Mouse (Mus musculus): ENCODE results near the gene Hspb6. TPM values are rescaled to one million over a fixed set of nuclear protein-coding genes. Genes with fewer than 3 reads are reported as not detected.

Hspb6 gene
- polyA plus RNA-seq, 1 experiment from 2014 or later: 17.6 TPM

- no peak overlapping the region for H3K4me2 ChIP-seq
- no peaks in the 10 kb centered on the region for H3K27me3 ChIP-seq
- 87% methylated on average over 9 of the region's 9 CpGs for WGBS
- peaks cover 7% of the 10 kb centered on the region for H3K4me1 ChIP-seq
- no peak for ATAC-seq (ENCODE audit: insufficient number of reproducible peaks, low FRiP score, low TSS enrichment, low read depth)
- no peaks in the 10 kb centered on the region for H3K9me3 ChIP-seq
- H3K27ac ChIP-seq: no peak overlapping the region
- no peak overlapping the region for H3K9ac ChIP-seq
- no peak overlapping the region for H3K4me3 ChIP-seq
- peaks cover 61% of the 10 kb centered on the region for H3K36me3 ChIP-seq
Measured at GRCm38 (mm10) chr7:30566033-30566432, 14.1 kb downstream of the Hspb6 start.

DNA sequence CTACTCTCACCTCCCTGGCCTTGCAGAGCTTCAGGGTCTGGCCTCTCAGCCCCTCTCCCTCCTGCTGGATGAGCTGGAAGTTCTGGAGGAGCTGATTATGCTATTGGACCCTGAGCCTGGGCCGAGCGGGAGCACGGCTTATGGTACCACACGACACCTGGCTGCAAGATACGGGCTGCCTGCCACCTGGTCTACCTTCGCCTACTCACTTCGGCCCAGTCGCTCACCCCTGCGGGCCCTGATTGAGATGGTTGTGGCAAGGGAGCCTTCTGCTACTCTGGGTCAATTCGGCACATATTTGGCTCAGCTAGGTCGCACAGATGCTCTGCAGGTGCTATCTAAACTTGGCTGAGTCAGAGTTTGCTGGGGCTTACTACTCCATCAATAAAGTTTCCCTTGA is 15.6 kb downstream of the Hspb6 start:
- Histone ChIP-seq H3K9ac (no peak overlapping the region), H3K27ac (no peak overlapping the region), H3K36me3 (peaks cover 74% of the 10 kb centered on the region), H3K4me3 (no peak overlapping the region), H3K4me2 (no peak overlapping the region), H3K4me1 (peaks cover 7% of the 10 kb centered on the region), H3K9me3 (no peaks in the 10 kb centered on the region), H3K27me3 (no peaks in the 10 kb centered on the region)
- WGBS: 88% methylated on average over 11 of the region's 11 CpGs
- no peak for ATAC-seq (ENCODE audit: insufficient number of reproducible peaks, low FRiP score, low TSS enrichment, low read depth)

DNA sequence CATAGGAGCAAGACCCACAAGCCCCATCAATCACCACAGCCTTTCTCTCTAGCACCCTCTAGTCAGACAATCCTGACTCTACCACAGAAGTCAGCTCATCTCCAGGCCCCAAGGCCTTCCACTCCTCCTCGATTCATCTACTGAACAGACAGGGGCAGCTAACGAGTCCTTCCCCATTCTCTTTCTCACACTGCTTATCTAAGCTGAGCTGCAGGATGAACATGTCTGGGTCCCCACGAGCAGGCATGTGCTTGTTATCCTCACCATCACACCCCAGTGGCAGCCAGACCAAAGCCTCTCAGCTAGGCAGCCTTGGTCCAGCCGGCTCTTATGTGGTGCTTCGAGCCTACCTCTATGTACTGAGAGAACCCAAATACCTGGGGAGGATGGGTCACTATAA is 20.4 kb downstream of the Hspb6 start:
- Histone ChIP-seq H3K4me2 (no peak overlapping the region), H3K9ac (no peak overlapping the region), H3K36me3 (peaks cover 95% of the 10 kb centered on the region), H3K27ac (no peak overlapping the region), H3K4me3 (no peak overlapping the region), H3K9me3 (no peaks in the 10 kb centered on the region), H3K27me3 (no peaks in the 10 kb centered on the region), H3K4me1 (no peaks in the 10 kb centered on the region)
- ATAC-seq (ENCODE audit: insufficient number of reproducible peaks, low FRiP score, low TSS enrichment, low read depth): no peak
- WGBS: 86% methylated on average over 5 of the region's 5 CpGs

GRCm38 (mm10) chr7:30572969-30573368 is 21.0 kb downstream of the Hspb6 start:
- Histone ChIP-seq H3K9me3 (no peaks in the 10 kb centered on the region), H3K4me1 (no peaks in the 10 kb centered on the region), H3K27ac (no peak overlapping the region), H3K4me2 (no peak overlapping the region), H3K27me3 (no peaks in the 10 kb centered on the region), H3K9ac (no peak overlapping the region), H3K36me3 (peaks cover 98% of the 10 kb centered on the region), H3K4me3 (no peak overlapping the region)
- ATAC-seq (ENCODE audit: insufficient number of reproducible peaks, low FRiP score, low TSS enrichment, low read depth): no peak
- WGBS: 69% methylated on average over 2 of the region's 2 CpGs

- H3K9ac ChIP-seq: no peak overlapping the region
Measured at GRCm38 (mm10) chr7:30579950-30580349, 28.0 kb downstream of the Hspb6 start.

GRCm38 (mm10) chr7:30581547-30581946 is 29.6 kb downstream of the Hspb6 start:
- Histone ChIP-seq H3K4me3 (no peak overlapping the region), H3K27ac (no peak overlapping the region), H3K9me3 (no peaks in the 10 kb centered on the region), H3K36me3 (peaks cover 99% of the 10 kb centered on the region), H3K4me2 (no peak overlapping the region), H3K4me1 (peaks cover 4% of the 10 kb centered on the region), H3K27me3 (no peaks in the 10 kb centered on the region), H3K9ac (no peak overlapping the region)
- no peak for ATAC-seq (ENCODE audit: insufficient number of reproducible peaks, low FRiP score, low TSS enrichment, low read depth)
- 92% methylated on average over 16 of the region's 16 CpGs for WGBS

More at GRCm38 (mm10) chr7:30579950-30580349, 28.0 kb downstream of the Hspb6 start:
- Histone ChIP-seq H3K4me2 (no peak overlapping the region), H3K4me1 (no peaks in the 10 kb centered on the region), H3K27ac (no peak overlapping the region), H3K4me3 (no peak overlapping the region), H3K9me3 (no peaks in the 10 kb centered on the region), H3K36me3 (peaks cover 100% of the 10 kb centered on the region), H3K27me3 (no peaks in the 10 kb centered on the region)
- WGBS: 89% methylated on average over 8 of the region's 8 CpGs
- no peak for ATAC-seq (ENCODE audit: insufficient number of reproducible peaks, low FRiP score, low TSS enrichment, low read depth)

GRCm38 (mm10) chr7:30584339-30584738 is 32.4 kb downstream of the Hspb6 start:
- H3K27ac ChIP-seq: no peak overlapping the region
- H3K4me2 ChIP-seq: no peak overlapping the region
- no peak overlapping the region for H3K4me3 ChIP-seq
- no peaks in the 10 kb centered on the region for H3K27me3 ChIP-seq
- WGBS: 91% methylated on average over 10 of the region's 10 CpGs
- H3K9me3 ChIP-seq: no peaks in the 10 kb centered on the region
- H3K9ac ChIP-seq: no peak overlapping the region
- peaks cover 16% of the 10 kb centered on the region for H3K4me1 ChIP-seq
- peaks cover 72% of the 10 kb centered on the region for H3K36me3 ChIP-seq
- no peak for ATAC-seq (ENCODE audit: insufficient number of reproducible peaks, low FRiP score, low TSS enrichment, low read depth)

- no peak for ATAC-seq (ENCODE audit: insufficient number of reproducible peaks, low FRiP score, low TSS enrichment, low read depth)
- Histone ChIP-seq H3K4me1 (peaks cover 23% of the 10 kb centered on the region), H3K4me2 (no peak overlapping the region), H3K27ac (no peak overlapping the region), H3K27me3 (no peaks in the 10 kb centered on the region), H3K36me3 (peaks cover 64% of the 10 kb centered on the region), H3K4me3 (no peak overlapping the region), H3K9me3 (no peaks in the 10 kb centered on the region), H3K9ac (no peak overlapping the region)
- 97% methylated on average over 7 of the region's 7 CpGs for WGBS
Measured at GRCm38 (mm10) chr7:30585170-30585569, 33.2 kb downstream of the Hspb6 start.

- Histone ChIP-seq H3K27me3 (no peaks in the 10 kb centered on the region), H3K4me1 (peaks cover 27% of the 10 kb centered on the region), H3K4me2 (no peak overlapping the region), H3K9me3 (no peaks in the 10 kb centered on the region), H3K9ac (0 out of 2 replicates have a peak overlapping the region, but pooled peaks have one; percentile 99), H3K4me3 (0 out of 2 replicates have a peak overlapping the region, but pooled peaks have one; percentile 96), H3K27ac (no peak overlapping the region), H3K36me3 (peaks cover 50% of the 10 kb centered on the region)
- no peak for ATAC-seq (ENCODE audit: insufficient number of reproducible peaks, low FRiP score, low TSS enrichment, low read depth)
- WGBS: 87% methylated on average over 28 of the region's 28 CpGs
Measured at GRCm38 (mm10) chr7:30586455-30587020, 34.6 kb downstream of the Hspb6 start.

DNA sequence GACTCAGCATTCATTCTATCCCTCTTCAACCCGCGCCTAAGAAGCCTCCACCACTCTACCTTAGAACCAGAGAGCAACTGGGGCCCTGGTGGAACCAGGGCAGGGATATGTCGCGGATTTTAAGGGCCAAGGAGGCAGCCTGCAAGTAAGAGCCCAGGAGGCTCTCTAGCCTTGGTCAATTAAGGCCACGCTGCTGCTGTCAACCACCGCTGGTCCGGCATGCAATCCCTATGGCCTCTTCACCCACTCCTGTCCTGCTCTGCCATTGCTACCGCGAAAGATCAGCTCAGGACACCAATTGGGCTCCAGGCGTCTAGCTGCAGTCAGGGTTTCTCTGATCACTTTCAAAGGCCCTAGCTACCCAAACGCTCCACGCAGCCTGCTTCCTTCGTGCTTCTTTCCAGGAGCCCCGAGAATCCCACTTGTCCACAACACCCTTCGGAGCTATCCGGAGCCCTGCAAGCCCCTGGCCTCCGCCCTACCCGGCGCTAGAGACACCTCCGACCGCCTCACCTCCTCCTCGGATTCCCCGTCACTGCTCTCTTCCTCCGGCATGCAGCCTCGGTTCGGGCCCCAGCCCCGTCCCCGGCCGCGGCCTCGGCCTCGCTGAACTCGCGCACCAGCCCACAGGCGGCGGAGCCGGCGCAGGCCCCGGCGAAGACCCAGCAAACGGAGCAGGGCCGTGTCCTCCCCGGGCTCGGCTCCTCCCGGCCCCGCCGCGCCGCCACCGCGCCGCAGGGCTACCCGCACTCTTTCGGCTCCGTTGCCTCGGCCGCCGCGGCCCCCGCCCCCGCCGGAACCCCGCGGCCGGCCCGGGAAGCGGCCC is 36.1 kb downstream of the Hspb6 start:
- Histone ChIP-seq H3K36me3 (peaks cover 35% of the 10 kb centered on the region), H3K27ac (peak overlapping the region; percentile 94), H3K27me3 (no peaks in the 10 kb centered on the region), H3K9me3 (no peaks in the 10 kb centered on the region), H3K4me3 (peak overlapping the region; percentile 96), H3K9ac (peak overlapping the region; percentile 99), H3K4me2 (peak overlapping the region; percentile 87), H3K4me1 (peaks cover 27% of the 10 kb centered on the region)
- no peak for ATAC-seq (ENCODE audit: insufficient number of reproducible peaks, low FRiP score, low TSS enrichment, low read depth)
- WGBS: under 1% methylated on average over 60 of the region's 67 CpGs

DNA sequence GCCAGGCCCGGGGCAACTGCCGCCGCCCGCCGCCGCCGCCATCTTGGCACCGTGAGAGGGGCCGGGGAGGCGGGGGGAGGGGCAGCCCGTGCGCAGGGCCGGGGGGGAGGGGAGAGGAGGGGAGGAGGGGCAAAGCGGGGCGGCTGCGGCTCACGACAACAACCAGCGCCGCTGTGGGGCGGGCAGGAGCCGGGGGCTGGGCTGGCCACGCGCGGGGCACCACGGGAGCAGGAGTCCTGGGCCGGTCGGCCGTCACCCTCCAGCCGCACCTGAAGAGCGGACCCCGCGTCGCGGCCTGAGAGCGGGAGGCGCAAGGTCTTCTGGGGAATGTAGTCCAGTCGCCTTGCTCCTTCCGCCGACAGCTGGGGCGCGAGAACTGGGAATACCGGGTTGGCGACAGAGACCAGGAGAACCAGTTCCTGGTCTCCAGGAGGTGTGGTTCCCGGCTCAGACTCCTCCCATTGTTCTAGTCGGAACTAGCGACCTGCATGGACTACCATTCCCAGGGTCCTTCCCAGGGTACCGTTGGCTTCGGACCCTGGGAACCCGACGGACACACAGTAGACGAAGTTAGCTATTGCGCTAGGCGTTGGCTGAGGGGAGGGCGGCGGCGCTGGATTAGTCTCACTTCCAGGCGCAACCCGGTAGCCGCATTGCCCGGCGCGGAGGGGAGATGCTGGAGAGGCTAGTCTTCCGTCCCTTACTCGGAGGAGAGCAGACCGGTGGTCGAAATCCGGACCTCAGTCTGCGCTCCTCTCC is 36.9 kb downstream of the Hspb6 start, which contains the start of gene Kmt2b:
Gene Kmt2b (minus strand): TSS at position 51 of the 759 bp plus-strand sequence.
- Histone ChIP-seq H3K4me3 (peak within 1 kb of the TSS; percentile 96), H3K27ac (peak within 1 kb of the TSS; percentile 94), H3K4me1 (peaks cover 27% of the 10 kb centered on the region), H3K36me3 (peaks cover 27% of the 10 kb centered on the region), H3K4me2 (peak within 1 kb of the TSS; percentile 87), H3K27me3 (no peaks in the 10 kb centered on the region), H3K9ac (peak within 1 kb of the TSS; percentile 99), H3K9me3 (no peaks in the 10 kb centered on the region)
- under 1% methylated on average over 51 of the region's 68 CpGs for WGBS
- peak; percentile 96 for ATAC-seq (ENCODE audit: insufficient number of reproducible peaks, low FRiP score, low TSS enrichment, low read depth)
